Mouse (Mus musculus): ENCODE results near the gene Slc38a6.

DNA sequence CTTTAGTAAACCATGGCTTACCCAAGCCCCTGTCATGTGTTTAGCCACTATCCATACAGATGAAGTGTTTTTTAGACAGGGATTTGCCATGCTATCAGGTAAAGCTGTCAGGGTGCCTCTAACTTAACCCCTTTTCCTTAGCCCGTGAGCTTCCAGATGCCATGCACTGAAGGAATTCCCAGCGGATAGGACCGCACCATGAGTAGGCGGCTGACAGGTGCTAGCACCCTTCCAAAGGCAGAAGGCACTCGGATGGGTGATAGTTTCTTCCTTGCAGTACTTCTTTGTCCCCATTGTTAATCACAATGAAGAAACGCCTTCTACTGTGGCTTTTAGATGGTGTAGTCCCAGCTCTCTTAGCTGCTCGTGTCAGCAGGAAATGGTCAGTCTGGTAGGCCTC lies 60.6 kb downstream of the Slc38a6 start:
- TF ChIP-seq EP300 (IDR thresholded peaks at IDR 0.05; ENCODE audit: low read depth) (no peak), CTCF (IDR thresholded peaks at IDR 0.05; ENCODE audit: low read depth) (no peak)

All from liver, postnatal 0 days (tissue).